Mouse (Mus musculus) left cerebral cortex, postnatal 25 days (tissue): ENCODE results near the gene Mb21d2. TPM values are rescaled to one million over a fixed set of nuclear protein-coding genes. Genes with fewer than 3 reads are reported as not detected.

Source experiments
- DNase-seq, 2 experiments: peaks; one replicate each; pipeline ENCODE4 v3.0.0; 2022; ENCODE audit warnings: low spot score in 2 of 2, mixed read lengths in 1 of 2
- intact Hi-C: fragments of 180-260 bp; cut with DNase I; formaldehyde crosslinking; loops from one replicate; pipeline ENCODE4 v1.15.1; 2025
- total RNA-seq, 2 experiments: library from RNA; stranded (reverse); gene quantifications; 2 replicates each; pipeline ENCODE4 v1.2.3; 2021

Mb21d2 gene
- total RNA-seq, 2 experiments from 2014 or later, result 41.5 to 50.0 TPM

GRCm38 (mm10) chr16:28905567-28906289, 23.7 kb downstream of the Mb21d2 start:
- intact Hi-C loops, result no loop called here
- DNase-seq, result no peak

- DNase-seq, result no peak
- intact Hi-C loops, result no loop called here
Measured at GRCm38 (mm10) chr16:28902620-28903565, 26.6 kb downstream of the Mb21d2 start.

GRCm38 (mm10) chr16:28899161-28899540, 30.3 kb downstream of the Mb21d2 start:
- no peak for DNase-seq
- intact Hi-C loops, result no loop called here

- no peak for DNase-seq
- intact Hi-C loops, result no loop called here
Measured at GRCm38 (mm10) chr16:28898509-28899160, 30.8 kb downstream of the Mb21d2 start.

GRCm38 (mm10) chr16:28896571-28896970, 32.9 kb downstream of the Mb21d2 start:
- intact Hi-C loops, result no loop called here
- no peak for DNase-seq

- intact Hi-C loops, result no loop called here
- DNase-seq, result no peak
Measured at GRCm38 (mm10) chr16:28894872-28895271, 34.6 kb downstream of the Mb21d2 start.

- intact Hi-C loops, result no loop called here
- DNase-seq, result no peak
Measured at GRCm38 (mm10) chr16:28893266-28893665, 36.2 kb downstream of the Mb21d2 start.

GRCm38 (mm10) chr16:28886201-28886745, 43.2 kb downstream of the Mb21d2 start:
- intact Hi-C loops, result no loop called here
- no peak for DNase-seq

- no peak for DNase-seq
- intact Hi-C loops, result no loop called here
Measured at GRCm38 (mm10) chr16:28885474-28885873, 44.0 kb downstream of the Mb21d2 start.

- no peak for DNase-seq
- intact Hi-C loops, result no loop called here
Measured at GRCm38 (mm10) chr16:28884661-28885060, 44.8 kb downstream of the Mb21d2 start.

- DNase-seq, result no peak
- intact Hi-C loops, result no loop called here
Measured at GRCm38 (mm10) chr16:28883649-28884048, 45.8 kb downstream of the Mb21d2 start.

- intact Hi-C loops, result no loop called here
- no peak for DNase-seq
Measured at GRCm38 (mm10) chr16:28882687-28883428, 46.6 kb downstream of the Mb21d2 start.

- DNase-seq, result no peak
- intact Hi-C loops, result no loop called here
Measured at GRCm38 (mm10) chr16:28881787-28882186, 47.7 kb downstream of the Mb21d2 start.

GRCm38 (mm10) chr16:28880756-28881155, 48.7 kb downstream of the Mb21d2 start:
- intact Hi-C loops, result no loop called here
- DNase-seq, result no peak

GRCm38 (mm10) chr16:28880307-28880681, 49.2 kb downstream of the Mb21d2 start:
- peak in 1 of 2 experiments; percentile 62 for DNase-seq
- intact Hi-C loops, result no loop called here

- intact Hi-C loops, result no loop called here
Measured at GRCm38 (mm10) chr16:28879636-28880306, 49.7 kb downstream of the Mb21d2 start.

GRCm38 (mm10) chr16:28877162-28877662, 52.3 kb downstream of the Mb21d2 start:
- intact Hi-C loops, result no loop called here
- no peak for DNase-seq

More at GRCm38 (mm10) chr16:28879636-28880306, 49.7 kb downstream of the Mb21d2 start:
- DNase-seq, result no peak

- intact Hi-C loops, result no loop called here
Measured at GRCm38 (mm10) chr16:28873404-28873895, 56.0 kb downstream of the Mb21d2 start.

More at GRCm38 (mm10) chr16:28873404-28873895, 56.0 kb downstream of the Mb21d2 start:
- DNase-seq, result no peak
